Mouse (Mus musculus) hindbrain, postnatal 0 days (tissue): ENCODE data around the gene Olfr1118. TPM values are rescaled to one million over a fixed set of nuclear protein-coding genes. Genes with fewer than 3 reads are reported as not detected.
"Not testable (repeated sequence)": the region's sequence is repeated elsewhere in the genome, so short reads cannot be mapped to it uniquely, and the experiment has no call there.

ENCODE experiments used
- ATAC-seq: fragments of 200-750 bp; cut with Nextera tagmentation; 2 replicates; pipeline ENCODE4 v1.8.0; 2017; ENCODE audit warnings: mild to moderate bottlenecking, moderate TSS enrichment, moderate library complexity
- DNase-seq: peaks from one replicate; pipeline ENCODE4 v3.0.0-alpha.2; 2015; ENCODE audit warnings: low spot score
- H3K27ac ChIP-seq: fragments of 300-500 bp; sonication (generic); 2 replicates; pipeline ENCODE4 v1.5.1; 2014; ENCODE audit warnings: mild to moderate bottlenecking
- H3K27me3 ChIP-seq: fragments of 300-500 bp; sonication (generic); 2 replicates; pipeline ENCODE4 v1.6.1; 2014; ENCODE audit warnings: low read length, mixed read lengths; ENCODE audit not compliant: insufficient read depth
- H3K36me3 ChIP-seq: fragments of 300-500 bp; sonication (generic); 2 replicates; pipeline ENCODE4 v1.6.1; 2014; ENCODE audit warnings: low read length, mixed read lengths; ENCODE audit not compliant: insufficient read depth
- H3K4me1 ChIP-seq: fragments of 300-500 bp; sonication (generic); 2 replicates; pipeline ENCODE4 v1.6.1; 2014; ENCODE audit warnings: antibody characterized with exemption, low read length, mixed read lengths; ENCODE audit not compliant: insufficient read depth
- H3K4me2 ChIP-seq: fragments of 300-500 bp; sonication (generic); 2 replicates; pipeline ENCODE4 v1.6.1; 2014; ENCODE audit warnings: low read depth, mild to moderate bottlenecking, low read length, moderate library complexity, mixed read lengths
- H3K4me3 ChIP-seq: fragments of 300-500 bp; sonication (generic); 2 replicates; pipeline ENCODE4 v1.5.1; 2014; ENCODE audit warnings: low read length
- H3K9ac ChIP-seq: fragments of 300-500 bp; sonication (generic); replicated peaks from 2 replicates; pipeline ENCODE4 v1.6.1; 2014; ENCODE audit warnings: mild to moderate bottlenecking, low read length, moderate library complexity, mixed read lengths
- H3K9me3 ChIP-seq: fragments of 300-500 bp; sonication (generic); 2 replicates; pipeline ENCODE4 v1.6.1; 2016; ENCODE audit warnings: low read length, mixed read lengths
- CTCF ChIP-seq: IDR thresholded peaks from 2 replicates; pipeline ENCODE4 v1.5.1; 2016; ENCODE audit warnings: antibody characterized with exemption, control low read depth, low read depth
- WGBS: fragments of 180-500 bp; shearing (Covaris S2); extraction: QIAGEN DNeasy Blood & Tissue Kit; methylation state at CpG from one replicate; pipeline ENCODE4 v1.1.7; 2014; 5-methylcytosine and 5-hydroxymethylcytosine counted together
- polyA plus RNA-seq: library from polyadenylated mRNA; unstranded; fragments of >200 nt; fragmentation: Nextera tagmentation; extraction: Ambion mirVana; gene quantifications from 2 replicates; pipeline ENCODE4 v1.2.1, GENCODE M21; 2015
- total RNA-seq: library from RNA; depleted of rRNA; stranded (reverse); fragments of >200 nt; gene quantifications from 2 replicates; pipeline ENCODE4 v1.2.3, GENCODE M21; 2014; rRNA removed

Gene Olfr1118
- not detected in 2 replicates for total RNA-seq
- not detected in 2 replicates for polyA plus RNA-seq

DNA sequence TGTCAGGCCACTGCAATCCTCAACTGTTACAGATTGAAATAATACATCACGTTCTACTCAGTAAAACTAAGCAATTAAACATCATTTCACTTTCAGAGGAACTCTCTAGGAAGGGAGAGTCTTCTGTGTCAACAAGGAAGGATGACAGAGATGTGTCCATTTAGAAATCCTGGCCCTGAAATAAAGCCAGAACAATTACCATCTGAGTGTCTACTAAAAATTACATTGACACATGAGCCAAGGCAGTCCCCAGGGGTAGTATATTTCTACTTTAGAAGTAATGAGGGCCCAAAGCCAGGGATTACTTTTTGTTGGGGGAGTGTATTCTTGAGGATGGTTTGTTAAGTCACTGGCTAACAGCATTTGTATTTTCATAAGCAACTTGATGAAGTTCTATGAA, at the start of gene Olfr1118:
Gene Olfr1118, plus strand, starts transcription at position 301 of the 400 bp plus-strand sequence.
- DNase-seq (no peak), ATAC-seq (no peak)
- H3K27me3 ChIP-seq: no peaks in the 10 kb centered on the region

DNA sequence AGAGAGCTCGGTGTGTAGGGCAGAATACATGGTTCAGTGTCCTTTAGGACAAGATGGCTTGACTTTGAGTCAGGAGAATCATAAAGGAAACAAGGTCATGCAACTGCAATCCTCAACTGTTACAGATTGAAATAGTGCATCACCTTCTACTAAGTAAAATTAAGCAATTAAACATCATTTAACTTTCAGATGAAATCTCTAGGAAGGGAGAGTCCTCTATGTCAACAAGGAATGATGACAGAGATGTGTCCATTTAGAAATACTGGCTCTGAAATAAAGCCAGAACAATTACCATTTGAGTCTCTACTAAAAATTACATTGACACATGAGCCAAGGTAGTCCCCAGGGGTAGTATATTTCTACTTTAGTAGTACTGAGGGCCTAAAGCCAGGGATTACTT, 40.1 kb upstream of the Olfr1118 start, which contains the start of gene Olfr1116:
Gene Olfr1116, plus strand, starts transcription at position 301 of the 400 bp plus-strand sequence.
- Histone ChIP-seq H3K4me3 (no peak within 1 kb of the TSS), H3K36me3 (no peaks in the 10 kb centered on the region), H3K27ac (no peak within 1 kb of the TSS), H3K9ac (no peak within 1 kb of the TSS), H3K4me2 (no peak within 1 kb of the TSS), H3K4me1 (no peaks in the 10 kb centered on the region), H3K9me3 (no peaks in the 10 kb centered on the region), H3K27me3 (no peaks in the 10 kb centered on the region)
- DNase-seq (no peak), ATAC-seq (no peak)
- no peak for TF ChIP-seq CTCF
- WGBS: 91% methylated on average over 1 of the region's 1 CpGs

More for the DNA sequence above, at the start of gene Olfr1118:
- Histone ChIP-seq H3K4me1 (no peaks in the 10 kb centered on the region), H3K9ac (no peak within 1 kb of the TSS), H3K36me3 (no peaks in the 10 kb centered on the region), H3K4me3 (no peak within 1 kb of the TSS), H3K27ac (no peak within 1 kb of the TSS), H3K9me3 (no peaks in the 10 kb centered on the region), H3K4me2 (no peak within 1 kb of the TSS)
- WGBS: 79% methylated on average over 1 of the region's 1 CpGs
- no peak for TF ChIP-seq CTCF

DNA sequence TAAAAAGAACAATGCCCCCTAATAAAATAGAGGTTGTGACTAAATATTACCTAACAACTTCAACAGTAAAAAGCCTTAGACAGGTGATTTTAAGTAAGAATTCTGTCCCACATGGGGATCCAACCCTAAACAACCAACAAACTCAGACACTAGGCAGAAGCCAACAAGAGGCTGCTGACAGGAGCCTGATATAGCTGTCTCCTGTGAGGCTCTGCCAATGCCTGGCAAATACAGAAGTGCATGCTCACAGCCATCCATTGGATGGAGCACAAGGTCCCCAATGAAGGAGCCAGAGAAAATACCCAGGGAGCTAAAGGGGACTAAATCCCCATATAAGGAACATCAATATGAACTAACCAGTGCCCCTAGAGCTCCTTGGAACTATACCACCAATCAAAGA, 13.4 kb upstream of the Olfr1118 start:
- DNase-seq, H3K27ac ChIP-seq, H3K9ac ChIP-seq, H3K4me3 ChIP-seq, ATAC-seq, H3K4me1 ChIP-seq, H3K36me3 ChIP-seq, H3K9me3 ChIP-seq, H3K4me2 ChIP-seq, H3K27me3 ChIP-seq: not testable (repeated sequence)

DNA sequence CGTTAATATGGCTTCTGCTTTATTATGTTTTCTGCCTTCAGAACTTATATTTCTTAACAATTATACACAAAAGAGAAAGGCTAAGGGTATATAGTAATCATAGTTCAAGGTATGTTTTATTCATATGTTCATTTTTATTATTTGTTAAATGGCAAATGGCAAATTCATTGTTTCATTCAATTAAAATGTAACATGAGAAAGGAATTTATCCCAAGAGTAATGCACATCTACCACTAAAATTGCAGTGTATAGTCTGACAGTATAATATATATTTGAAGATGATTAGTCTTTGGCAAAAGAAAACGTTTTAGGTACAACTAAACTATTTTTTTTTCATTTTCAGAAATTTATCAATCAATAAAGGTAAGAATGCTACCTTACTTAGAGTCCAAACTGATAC, 47.1 kb downstream of the Olfr1118 start, which contains the start of gene Olfr1120:
Gene Olfr1120, plus strand, starts transcription at position 301 of the 400 bp plus-strand sequence.
- H3K27me3 ChIP-seq: no peaks in the 10 kb centered on the region
- WGBS: 61% methylated on average over 2 of the region's 2 CpGs

DNA sequence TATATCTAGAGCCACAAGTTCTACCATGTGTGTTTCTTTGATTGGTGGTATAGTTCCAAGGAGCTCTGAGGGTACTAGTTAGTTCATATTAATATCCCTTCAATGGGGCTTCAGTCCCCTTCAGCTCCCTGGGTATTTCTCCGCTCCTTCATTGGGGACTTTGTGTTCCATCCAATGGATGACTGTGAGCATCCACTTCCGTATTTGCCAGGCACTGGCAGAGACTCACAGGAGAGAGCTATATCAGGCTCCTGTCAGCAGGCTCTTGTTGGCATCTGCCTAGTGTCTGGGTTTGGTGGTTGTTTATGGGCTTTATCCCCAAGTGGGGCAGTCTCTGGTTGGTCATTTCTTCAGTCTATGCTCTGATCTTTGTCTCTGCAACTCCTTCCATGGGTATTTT, 52.7 kb downstream of the Olfr1118 start:
- not testable (repeated sequence) for H3K4me3 ChIP-seq, H3K4me2 ChIP-seq, H3K9me3 ChIP-seq, H3K4me1 ChIP-seq, H3K36me3 ChIP-seq, H3K9ac ChIP-seq, H3K27me3 ChIP-seq, H3K27ac ChIP-seq, ATAC-seq, DNase-seq
- WGBS: 89% methylated on average over 2 of the region's 2 CpGs

More for the DNA sequence above, 47.1 kb downstream of the Olfr1118 start, which contains the start of gene Olfr1120:
- Histone ChIP-seq H3K9me3 (no peaks in the 10 kb centered on the region), H3K4me2 (no peak within 1 kb of the TSS), H3K9ac (no peak within 1 kb of the TSS), H3K27ac (no peak within 1 kb of the TSS), H3K4me3 (no peak within 1 kb of the TSS), H3K4me1 (no peaks in the 10 kb centered on the region), H3K36me3 (no peaks in the 10 kb centered on the region)
- DNase-seq (no peak), ATAC-seq (no peak)
- TF ChIP-seq CTCF: no peak

Other genes starting within 250 kb of the Olfr1118 start
- gene Olfr1107, start 231.8 kb upstream of the Olfr1118 start, total RNA-seq: not detected in 2 replicates
- gene Olfr1107, start 231.8 kb upstream of the Olfr1118 start, polyA plus RNA-seq: not detected in 2 replicates
- gene Olfr1109, start 211.6 kb upstream of the Olfr1118 start, total RNA-seq: not detected in 2 replicates
- gene Olfr1109, start 211.6 kb upstream of the Olfr1118 start, polyA plus RNA-seq: not detected in 2 replicates
- gene Olfr259, start 193.0 kb upstream of the Olfr1118 start, total RNA-seq: not detected in 2 replicates
- gene Olfr259, start 193.0 kb upstream of the Olfr1118 start, polyA plus RNA-seq: not detected in 2 replicates
- not detected in 2 replicates for gene Olfr1110, start 167.3 kb upstream of the Olfr1118 start, total RNA-seq
- not detected in 2 replicates for gene Olfr1110, start 167.3 kb upstream of the Olfr1118 start, polyA plus RNA-seq
- gene Olfr1111, start 155.0 kb upstream of the Olfr1118 start, total RNA-seq: not detected in 2 replicates
- not detected in 2 replicates for gene Olfr1111, start 155.0 kb upstream of the Olfr1118 start, polyA plus RNA-seq
- not detected in 2 replicates for gene Olfr1112, start 119.8 kb upstream of the Olfr1118 start, total RNA-seq
- not detected in 2 replicates for gene Olfr1112, start 119.8 kb upstream of the Olfr1118 start, polyA plus RNA-seq
- gene Olfr1113, start 98.6 kb upstream of the Olfr1118 start, total RNA-seq: not detected in 2 replicates
- not detected in 2 replicates for gene Olfr1113, start 98.6 kb upstream of the Olfr1118 start, polyA plus RNA-seq
- gene Olfr1115, start 59.6 kb upstream of the Olfr1118 start, total RNA-seq: not detected in 2 replicates
- gene Olfr1115, start 59.6 kb upstream of the Olfr1118 start, polyA plus RNA-seq: not detected in 2 replicates
- gene Olfr1116, start 40.0 kb upstream of the Olfr1118 start, total RNA-seq: not detected in 2 replicates
- not detected in 2 replicates for gene Olfr1116, start 40.0 kb upstream of the Olfr1118 start, polyA plus RNA-seq
- gene Olfr1120, start 47.2 kb downstream of the Olfr1118 start, total RNA-seq: not detected in 2 replicates
- not detected in 2 replicates for gene Olfr1120, start 47.2 kb downstream of the Olfr1118 start, polyA plus RNA-seq
- gene Olfr1121, start 62.3 kb downstream of the Olfr1118 start, total RNA-seq: not detected in 2 replicates
- not detected in 2 replicates for gene Olfr1121, start 62.3 kb downstream of the Olfr1118 start, polyA plus RNA-seq
- not detected in 2 replicates for gene Olfr1122, start 78.3 kb downstream of the Olfr1118 start, total RNA-seq
- not detected in 2 replicates for gene Olfr1122, start 78.3 kb downstream of the Olfr1118 start, polyA plus RNA-seq
- gene Olfr1123, start 109.1 kb downstream of the Olfr1118 start, total RNA-seq: not detected in 2 replicates
- not detected in 2 replicates for gene Olfr1123, start 109.1 kb downstream of the Olfr1118 start, polyA plus RNA-seq
- gene Olfr1124, start 122.7 kb downstream of the Olfr1118 start, total RNA-seq: not detected in 2 replicates
- 0.08 TPM in 1 of 2 replicates, not detected in the other for gene Olfr1124, start 122.7 kb downstream of the Olfr1118 start, polyA plus RNA-seq
- not detected in 2 replicates for gene Olfr1126, start 146.4 kb downstream of the Olfr1118 start, total RNA-seq
- gene Olfr1126, start 146.4 kb downstream of the Olfr1118 start, polyA plus RNA-seq: not detected in 2 replicates
- gene Pramel7, start 189.5 kb downstream of the Olfr1118 start, total RNA-seq: not detected in 2 replicates
- gene Pramel7, start 189.5 kb downstream of the Olfr1118 start, polyA plus RNA-seq: not detected in 2 replicates
- gene Pramel6, start 199.0 kb downstream of the Olfr1118 start, total RNA-seq: not detected in 2 replicates
- gene Pramel6, start 199.0 kb downstream of the Olfr1118 start, polyA plus RNA-seq: not detected in 2 replicates
- gene Olfr153, start 224.2 kb downstream of the Olfr1118 start, total RNA-seq: 0.14 TPM in 1 of 2 replicates, not detected in the other
- gene Olfr153, start 224.2 kb downstream of the Olfr1118 start, polyA plus RNA-seq: not detected in 2 replicates
- gene Olfr1128, start 238.0 kb downstream of the Olfr1118 start, total RNA-seq: not detected in 2 replicates
- gene Olfr1128, start 238.0 kb downstream of the Olfr1118 start, polyA plus RNA-seq: not detected in 2 replicates